8 mouse cellular contexts compared by ENCODE assay signal in genomic region chr5:73292502-73293457, GRCm38 (mm10). TPM values are rescaled to one million over a fixed set of nuclear protein-coding genes. Genes with fewer than 3 reads are reported as not detected.
DNase-seq lines count a peak whose midpoint lies in the region; ATAC-seq lines count a peak whose summit lies in the region.

Gene Ociad1 (plus strand): TSS chr5:73292784.

- DNase-seq in adipocyte (ENCODE audit: low spot score): peak; percentile 100
- peak; percentile 98 for DNase-seq in embryo, embryonic 10 days (ENCODE audit: low spot score)
- peak; percentile 91 for DNase-seq in gastrocnemius, postnatal 10 days
- DNase-seq in induced T-regulatory cell, adult 2 months (ENCODE audit: low read depth): peak; percentile 98
- peak; percentile 90 to 96 for DNase-seq in left cerebral cortex, adult 9 months (ENCODE audit: low spot score in 2 of 2)
- DNase-seq in right cerebral cortex, postnatal 14 days: peak; percentile 94
- DNase-seq in urinary bladder, postnatal 36 days (ENCODE audit: low spot score in 2 of 2): peak; percentile 91 to 94

- ATAC-seq in megakaryocyte progenitor cell, adult 5-6 weeks (replicated peaks; ENCODE audit: poor library complexity): peak; percentile 96

RNA-seq across cellular contexts. Expression of gene Ociad1, which starts in this region (rescaled TPM):
- total RNA-seq in gastrocnemius, postnatal 10 days (2021): 100 to 1,000 TPM; 176 to 185 TPM
- total RNA-seq in megakaryocyte progenitor cell, adult 5-6 weeks (2015): 239 and 256 TPM in 2 replicates
- total RNA-seq in megakaryocyte progenitor cell, adult 5-6 weeks (2017): 218 and 231 TPM in 2 replicates

Comparison
In these comparisons a context has a peak if more than half of its experiments do, and no peak if none do; other contexts are left out.
1. Peak in every context shown above with its lines: DNase-seq and ATAC-seq.